Mouse (Mus musculus): ENCODE results near the gene 1600014C10Rik.

DNA sequence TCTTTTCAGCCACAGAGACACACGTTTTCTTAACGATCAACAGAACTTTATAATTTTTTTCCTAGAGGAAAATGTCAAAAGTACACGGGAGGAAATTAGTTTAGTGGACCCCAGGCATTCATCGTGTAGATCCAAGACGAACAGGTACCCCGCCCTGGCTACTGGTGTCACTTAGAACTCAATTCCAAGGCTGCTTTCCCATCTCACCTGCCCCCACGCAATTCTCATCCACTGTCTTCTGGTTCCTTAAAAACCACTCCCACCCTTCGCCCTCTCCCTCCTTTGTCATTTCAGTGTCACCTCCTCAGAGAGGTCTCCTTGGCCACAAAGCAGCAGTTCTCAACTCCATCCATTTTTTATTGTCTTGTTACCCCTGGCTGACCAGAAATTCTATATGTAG, 45.3 kb downstream of the 1600014C10Rik start:
- TF ChIP-seq CTCF (IDR thresholded peaks at IDR 0.05; ENCODE audit: control insufficient read depth, insufficient read depth, insufficient read length) (no peak), MAX (IDR thresholded peaks at IDR 0.05) (no peak)

All from C2C12 (cell line).